Mouse (Mus musculus) frontal cortex, postnatal 10 days (tissue): Measurements from ENCODE around the gene Nefh.

Experiments
- DNase-seq, 2 experiments: peaks; one replicate each; pipeline ENCODE4 v3.0.0; 2022; ENCODE audit warnings: low spot score in 2 of 2, mixed read lengths in 1 of 2

Gene Nefh

DNA sequence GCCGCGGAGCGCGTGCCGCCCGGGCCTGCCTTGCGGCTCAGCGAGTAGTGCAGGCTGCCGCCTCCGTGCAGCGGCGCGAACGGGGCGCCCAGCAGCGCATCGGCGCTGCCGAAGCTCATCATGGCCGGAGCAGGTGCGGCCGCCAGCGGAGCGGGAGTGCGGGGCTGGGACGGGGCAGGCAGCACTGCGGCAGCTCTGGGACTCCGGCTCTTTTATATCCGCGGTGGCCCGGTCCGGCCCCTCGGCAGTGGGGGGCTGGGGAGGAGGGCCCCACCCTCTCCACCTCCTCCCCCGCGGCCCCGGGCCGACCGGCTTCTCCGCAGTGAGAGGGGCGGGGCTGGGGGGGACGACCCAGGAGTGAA is at the start of gene Nefh:
Nefh (minus strand) TSS at position 252 of the 362 bp plus-strand sequence.
- DNase-seq, result no peak

DNA sequence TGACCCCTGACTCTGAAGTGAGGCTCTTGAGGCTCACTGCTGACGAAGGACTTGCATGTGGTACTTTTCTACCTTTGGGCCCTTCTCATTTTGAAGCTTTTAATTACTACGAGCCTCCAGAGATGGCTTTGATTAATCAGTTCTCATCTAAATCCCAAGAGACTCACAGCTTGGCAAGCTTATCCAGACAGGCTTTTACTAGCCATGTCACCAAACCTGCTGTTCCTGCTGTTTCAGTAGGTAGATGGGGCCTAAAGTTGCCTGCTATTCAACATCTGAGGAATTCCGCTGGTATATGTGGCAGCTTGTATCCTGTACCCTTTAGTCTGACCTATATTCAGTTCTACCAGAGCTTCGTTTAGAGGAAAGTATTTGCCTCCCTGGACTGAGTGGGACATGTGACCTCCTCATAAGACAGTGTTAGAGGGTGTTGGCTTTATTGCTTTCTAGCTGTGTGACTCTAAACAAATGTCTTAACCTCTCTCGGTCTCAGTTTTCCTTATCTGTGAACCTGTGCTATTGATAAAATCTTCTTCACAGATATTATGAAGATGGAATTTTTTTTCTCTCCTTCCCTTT is 48.8 kb upstream of the Nefh start:
- DNase-seq, result no peak

DNA sequence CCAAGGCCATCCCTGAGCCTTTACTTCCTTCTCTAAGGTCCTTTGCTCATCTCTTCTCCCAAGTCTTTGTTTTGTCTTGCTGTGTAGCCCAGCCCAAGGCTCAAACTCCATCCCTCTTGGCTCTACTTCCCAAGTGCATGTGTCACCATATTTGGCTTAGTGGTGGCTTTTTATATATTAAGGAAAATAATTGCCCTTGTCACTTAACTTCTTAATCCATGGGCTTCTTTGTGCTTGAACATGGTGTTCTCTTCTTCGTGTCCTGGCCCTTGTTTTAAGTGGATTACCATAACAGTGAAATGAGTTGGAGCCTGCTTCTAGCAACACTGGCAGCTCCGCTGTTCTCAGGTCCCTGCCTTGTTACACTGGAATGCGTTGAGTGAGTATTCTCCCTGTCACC is 47.8 kb upstream of the Nefh start:
- DNase-seq, result no peak

DNA sequence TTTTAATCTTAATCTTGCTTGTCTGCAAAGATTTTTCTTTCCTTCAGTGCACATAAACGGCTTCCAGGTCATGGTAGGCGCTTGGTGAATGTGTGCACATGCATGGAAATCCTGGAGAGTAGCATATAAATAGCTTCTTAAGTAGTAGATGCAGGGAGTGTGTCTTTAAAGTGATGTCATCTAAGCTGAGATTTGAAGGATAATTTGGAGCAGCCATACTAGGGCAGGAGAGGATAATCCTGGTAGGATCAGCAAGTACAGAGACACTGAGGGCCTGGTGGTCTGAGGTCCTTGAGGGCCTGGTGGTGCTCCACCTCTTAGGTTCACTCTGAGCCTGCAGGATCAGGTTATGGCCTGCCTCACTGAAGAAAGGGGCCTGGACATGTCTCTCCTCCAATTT is 44.6 kb upstream of the Nefh start:
- no peak for DNase-seq

DNA sequence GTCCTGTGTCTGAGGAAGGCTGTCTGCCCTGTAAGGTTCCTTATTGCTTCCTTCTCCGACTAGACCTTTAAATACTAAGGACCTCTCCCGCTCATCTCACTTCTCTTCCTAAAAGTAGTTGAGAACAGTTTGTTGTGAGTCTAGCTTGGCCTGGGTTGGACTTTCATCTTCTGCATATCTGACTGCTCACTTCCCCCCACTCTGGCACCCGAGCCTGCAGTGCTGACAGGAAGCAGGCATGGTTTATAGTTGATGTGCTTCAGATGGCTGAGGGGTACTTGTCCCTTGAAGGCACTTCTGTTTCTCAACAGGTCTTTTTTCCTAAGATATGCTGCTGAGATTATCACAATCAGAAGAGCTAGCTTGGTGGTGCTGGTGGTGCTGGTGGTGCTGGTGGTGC is 41.3 kb upstream of the Nefh start:
- DNase-seq, result no peak

DNA sequence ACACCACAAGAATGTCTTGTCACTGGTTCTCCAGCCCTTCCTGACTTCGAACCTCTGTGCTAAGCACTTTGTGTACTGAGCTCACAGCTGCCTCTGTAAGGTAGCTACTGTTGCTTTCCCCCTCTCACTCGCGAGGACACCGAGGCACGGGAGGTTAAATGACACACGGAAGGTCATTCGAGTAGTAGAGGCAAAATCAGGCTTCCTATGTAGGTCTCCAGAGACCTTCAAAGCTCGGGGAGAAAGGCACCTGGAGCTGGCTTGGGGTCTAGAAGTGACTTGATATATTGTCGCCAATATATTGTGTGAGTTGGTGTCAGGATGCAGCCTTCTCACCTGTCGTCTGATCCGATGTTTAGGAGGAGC is 39.6 kb upstream of the Nefh start:
- DNase-seq, result no peak

DNA sequence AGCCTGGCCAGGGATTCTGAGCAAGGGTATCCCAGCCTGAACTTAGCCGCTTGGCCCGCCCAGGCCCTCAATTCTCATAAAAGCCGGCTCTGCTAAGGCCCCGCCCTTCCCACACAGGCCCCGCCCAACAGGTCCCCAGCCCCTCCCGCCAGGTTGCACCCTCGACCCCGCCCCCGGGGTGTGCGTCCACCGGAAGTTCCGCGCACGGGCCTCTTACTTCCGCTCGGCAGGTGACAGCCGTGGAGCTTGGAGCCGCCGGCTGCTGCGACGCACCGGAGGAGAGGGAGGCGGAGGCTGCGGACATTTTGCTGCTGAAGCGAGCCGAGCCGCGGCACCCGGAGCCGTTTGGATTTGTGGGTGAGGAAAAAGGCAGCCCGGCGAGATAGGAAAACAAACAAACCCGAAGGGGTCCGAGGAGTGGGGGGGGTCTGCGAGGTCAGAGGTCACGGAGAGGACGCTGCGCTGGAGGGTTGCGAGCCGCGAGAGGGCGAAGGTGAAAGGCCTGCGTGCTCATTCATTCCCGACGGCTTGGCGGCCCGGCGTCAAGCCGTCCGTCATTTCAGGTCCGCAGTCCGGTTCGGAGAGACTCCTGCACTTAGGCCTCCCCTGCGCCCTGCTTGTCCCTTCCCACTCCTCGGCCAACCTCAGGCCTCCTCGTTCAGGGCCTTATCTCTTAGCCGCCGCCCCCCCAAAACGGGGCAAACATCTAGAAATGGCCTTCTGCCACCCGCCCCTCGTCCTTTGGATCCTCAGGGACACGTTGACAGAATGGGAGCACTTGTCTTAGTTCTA is 39.0 kb upstream of the Nefh start, which contains the start of gene Ap1b1:
Ap1b1 (plus strand) TSS at position 130 of the 792 bp plus-strand sequence.
- peak; percentile 67 to 83 for DNase-seq

DNA sequence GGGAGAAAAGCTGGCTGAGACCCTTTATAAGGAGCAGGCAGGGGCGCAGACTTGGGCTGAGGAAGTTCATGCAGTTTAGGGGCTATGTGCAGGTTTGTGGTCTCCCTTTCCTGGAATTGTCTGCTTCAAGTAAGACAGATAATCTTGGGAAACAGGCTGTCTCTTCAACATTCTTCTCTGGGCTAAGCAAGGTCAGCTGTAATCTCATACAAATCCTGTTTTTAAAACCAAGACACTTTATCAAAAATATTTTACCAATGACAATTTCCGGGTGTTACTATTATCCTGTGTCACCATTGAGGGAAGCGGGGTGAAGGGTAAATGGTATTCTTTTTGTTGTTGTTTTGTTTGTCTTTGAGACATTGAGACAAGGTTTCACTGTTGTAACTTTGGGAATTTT is 36.9 kb upstream of the Nefh start:
- no peak for DNase-seq

DNA sequence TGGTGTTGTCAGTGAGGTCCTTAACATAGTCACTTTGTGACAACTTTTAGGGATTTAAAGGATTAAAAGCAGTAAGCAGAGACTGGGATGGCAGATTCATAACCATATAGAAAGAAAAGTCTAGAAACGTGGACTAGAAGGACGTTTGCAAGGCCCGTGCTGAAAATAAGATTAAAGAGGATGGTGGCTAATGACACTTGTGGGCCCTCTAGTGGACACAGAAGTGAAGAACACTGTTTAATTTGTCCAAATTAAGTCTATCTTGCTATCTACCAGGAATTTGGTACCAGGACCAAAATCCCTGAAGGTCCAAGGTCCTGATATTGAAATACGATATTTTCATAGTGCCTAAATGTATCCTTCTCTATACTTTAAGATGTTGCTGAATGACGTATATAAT is 36.4 kb upstream of the Nefh start:
- DNase-seq, result no peak

DNA sequence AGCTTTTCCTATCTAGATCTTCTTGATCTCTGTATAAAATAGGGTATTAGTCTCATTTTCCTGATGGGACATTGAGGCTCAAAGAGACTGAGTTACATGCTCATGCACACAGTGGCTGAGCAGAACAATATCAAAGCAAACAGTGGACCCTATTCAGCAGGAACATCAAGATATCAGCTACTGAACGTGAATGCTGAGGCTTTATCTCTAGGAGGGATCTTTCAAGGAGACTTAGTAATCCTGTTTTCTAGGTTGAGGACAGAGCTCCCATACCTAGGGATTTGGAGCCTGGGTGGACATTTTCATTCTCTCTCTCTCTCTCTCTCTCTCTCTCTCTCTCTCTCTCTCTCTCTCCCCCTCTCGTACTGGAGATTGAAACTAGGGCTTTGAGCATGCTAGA is 35.7 kb upstream of the Nefh start:
- no peak for DNase-seq

DNA sequence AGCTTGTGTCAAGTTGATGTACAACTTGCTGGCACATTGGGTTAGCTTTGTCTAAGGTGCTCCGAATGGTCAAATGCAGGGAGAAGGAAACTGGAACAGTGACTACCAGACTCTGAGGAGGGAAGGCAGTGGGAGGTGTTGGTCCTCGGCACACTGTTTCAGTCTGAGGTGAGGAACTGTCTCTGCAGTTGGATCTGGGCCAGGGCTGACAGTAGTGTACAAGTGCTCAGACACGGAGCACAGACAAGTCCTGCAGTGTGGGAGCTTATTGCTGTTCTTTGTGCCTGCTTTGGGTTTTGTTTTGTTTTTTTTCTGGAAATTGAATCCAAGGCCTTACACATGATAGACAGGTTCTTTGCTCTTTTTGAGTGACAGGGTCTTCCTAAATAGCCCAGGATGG is 35.1 kb upstream of the Nefh start:
- no peak for DNase-seq

DNA sequence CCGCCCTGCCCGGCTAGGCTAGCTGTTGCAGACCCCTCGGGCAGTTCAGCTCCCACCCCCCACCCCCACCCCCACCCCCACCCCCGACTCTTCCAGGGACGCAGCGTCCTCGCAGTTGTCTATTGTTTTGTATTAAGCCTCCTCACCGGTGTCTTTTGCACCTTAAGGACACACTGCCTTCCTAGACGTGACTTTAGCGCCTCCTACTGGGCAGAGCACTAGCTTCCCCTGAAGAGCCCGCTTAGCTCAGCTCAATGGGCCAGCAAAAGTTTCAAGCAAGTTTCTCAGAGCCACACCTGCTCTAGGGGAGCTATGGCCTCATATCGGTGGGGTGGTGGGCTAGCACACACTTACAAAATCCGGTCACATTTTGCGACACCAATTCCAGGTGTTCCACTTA is 27.8 kb upstream of the Nefh start:
- DNase-seq, result peak in 1 of 2 experiments; percentile 42

DNA sequence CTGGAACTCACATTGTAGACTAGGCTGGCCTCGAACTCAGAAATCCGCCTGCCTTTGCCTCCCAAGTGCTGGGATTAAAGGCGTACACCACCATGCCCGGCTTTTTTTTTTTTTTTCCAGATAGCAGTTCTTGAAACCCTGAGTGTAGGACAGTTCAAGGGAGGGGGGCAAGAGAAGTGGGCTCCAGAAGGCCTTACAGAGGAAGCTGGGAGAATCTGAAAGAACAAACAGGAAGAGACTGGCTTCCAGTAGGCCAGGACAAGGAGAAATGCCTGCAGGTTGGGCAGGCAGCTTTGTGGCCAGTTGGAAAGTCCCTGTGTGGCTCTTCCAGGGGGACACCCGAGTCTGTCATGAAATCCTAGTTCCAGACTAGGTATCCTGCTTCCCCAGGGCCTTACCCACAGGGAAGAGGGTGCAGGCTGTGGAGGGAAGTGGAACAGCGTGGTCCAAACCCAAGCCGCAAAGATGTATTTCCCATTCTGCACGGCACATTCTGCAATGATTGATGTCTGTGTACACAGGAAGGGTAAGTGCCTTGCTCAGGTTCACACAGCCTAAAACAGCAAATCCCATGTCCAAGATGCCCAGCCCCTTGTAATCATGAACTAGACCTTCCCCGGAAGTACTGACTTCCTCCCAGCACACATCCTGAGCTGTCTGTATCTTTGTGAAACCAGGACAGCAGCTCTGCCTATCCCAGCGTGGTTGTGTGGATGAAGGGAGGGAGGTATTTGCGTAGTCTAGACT is 26.7 kb upstream of the Nefh start:
- no peak for DNase-seq

DNA sequence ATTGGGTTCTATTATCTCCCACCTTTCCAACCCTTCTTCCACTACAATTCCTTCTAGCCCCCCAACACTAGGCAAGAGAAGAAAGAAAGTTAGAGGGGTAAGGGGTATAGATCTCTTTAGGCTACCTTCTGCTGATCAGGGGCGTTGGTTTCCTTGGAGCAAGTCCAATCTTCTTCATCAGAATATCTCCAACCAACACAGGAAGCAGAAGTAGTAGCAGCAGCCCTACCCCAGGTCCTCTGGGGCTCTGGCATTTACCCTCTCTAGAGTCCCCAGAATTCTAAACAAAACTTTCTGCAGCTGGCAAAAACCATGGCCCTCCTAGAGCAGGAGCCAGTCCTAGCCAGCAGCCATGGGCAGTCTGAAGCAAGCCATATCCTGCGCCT is 26.0 kb upstream of the Nefh start:
- no peak for DNase-seq

DNA sequence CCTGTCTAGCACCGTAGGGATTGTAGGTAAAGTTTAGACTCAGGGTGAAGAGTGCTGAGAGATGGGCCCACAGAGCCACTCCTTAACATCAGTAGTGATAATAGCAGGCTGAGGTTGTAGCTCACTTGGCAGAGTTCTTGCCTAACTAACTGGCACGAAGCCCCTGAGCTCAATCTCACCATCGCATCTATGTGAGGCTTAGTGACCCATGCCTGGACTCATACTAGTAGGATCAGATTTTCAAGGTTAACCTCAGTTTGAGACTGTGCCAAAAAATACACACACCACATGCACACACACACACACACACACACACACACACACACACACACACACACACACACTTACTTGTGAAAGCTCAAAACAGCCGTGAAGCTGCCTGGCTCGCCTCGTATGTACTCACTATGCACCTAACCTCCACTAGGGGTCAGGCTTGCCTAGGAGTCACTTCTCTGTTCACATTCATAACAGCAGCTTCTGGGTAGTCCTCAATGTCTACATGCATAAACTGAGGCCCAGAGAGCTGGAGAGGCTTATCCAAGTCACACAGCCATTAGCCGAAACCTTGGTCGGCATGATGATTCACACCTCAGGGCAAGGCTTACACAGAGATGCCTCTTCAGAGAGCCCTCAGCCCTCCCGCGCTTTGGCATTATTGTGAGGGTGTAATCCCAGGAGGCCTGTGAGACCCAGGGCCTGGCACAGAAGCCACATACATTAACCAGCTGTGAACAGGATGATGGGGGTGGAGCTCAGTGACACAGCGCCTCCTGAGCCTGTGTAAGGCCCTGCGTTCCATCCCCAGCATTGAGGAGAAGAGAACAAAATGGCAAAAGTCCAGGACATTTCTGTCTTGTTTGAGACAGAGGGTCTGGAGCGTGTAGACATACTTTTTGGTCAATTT is 25.4 kb upstream of the Nefh start:
- peak in 1 of 2 experiments; percentile 53 for DNase-seq

DNA sequence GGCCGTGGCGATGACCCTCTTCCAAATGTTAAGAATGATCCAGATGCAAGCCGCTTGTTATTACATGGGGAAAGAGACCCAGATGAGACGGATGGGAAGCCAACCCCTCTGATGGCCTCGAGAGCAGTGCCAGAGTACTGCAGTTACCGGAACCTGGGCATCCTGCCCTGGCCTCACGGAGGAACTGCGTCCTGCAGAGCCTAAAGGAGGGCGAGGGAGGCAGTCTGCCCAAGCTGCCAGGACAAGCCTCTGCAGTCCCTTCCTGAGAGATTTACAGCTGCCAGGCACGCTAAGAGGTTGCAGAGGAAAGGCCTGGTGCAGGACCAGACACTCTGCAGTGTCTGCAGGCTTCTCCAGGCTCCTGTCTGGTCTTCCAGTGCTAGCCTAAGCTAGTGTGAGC is 20.5 kb upstream of the Nefh start:
- no peak for DNase-seq

DNA sequence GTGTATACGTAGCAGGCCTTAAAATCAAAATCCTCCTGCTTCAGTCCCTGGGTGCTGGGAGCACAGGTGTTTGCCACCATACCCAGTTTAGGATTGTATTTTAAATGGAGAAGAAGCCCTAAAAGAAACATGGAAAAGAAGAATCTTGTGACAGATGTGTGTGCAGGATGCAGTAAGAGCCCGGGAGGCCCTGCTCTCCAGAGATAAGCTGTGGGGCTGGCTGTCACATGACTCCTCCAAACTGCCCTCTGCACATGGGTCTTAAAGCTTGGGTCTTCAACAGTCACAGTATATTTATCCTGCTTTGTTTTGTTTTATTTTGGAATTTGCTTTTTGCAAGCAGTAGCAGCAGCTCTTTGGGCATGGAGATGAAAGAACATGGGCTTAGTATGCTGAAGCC is 19.7 kb upstream of the Nefh start:
- DNase-seq, result no peak

DNA sequence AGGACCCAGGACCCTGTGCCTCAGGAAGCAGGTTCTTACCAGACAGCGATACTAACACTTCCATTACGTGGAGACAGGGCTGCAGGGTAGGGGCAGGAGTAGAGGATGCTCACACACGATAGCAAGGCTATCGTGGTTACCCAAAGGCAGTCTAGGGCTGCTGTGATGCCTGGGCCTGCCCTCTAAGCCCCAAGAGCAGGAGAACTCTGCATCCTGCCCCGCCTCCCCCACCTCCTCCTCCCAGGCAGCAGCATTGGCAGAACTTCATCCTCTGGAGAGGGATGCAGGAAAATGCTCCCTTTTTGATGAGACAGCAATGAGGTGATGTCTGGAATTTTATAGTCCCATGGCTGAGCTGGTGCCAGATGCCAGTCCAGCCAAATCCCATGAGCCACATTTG is 19.0 kb upstream of the Nefh start:
- DNase-seq, result no peak

DNA sequence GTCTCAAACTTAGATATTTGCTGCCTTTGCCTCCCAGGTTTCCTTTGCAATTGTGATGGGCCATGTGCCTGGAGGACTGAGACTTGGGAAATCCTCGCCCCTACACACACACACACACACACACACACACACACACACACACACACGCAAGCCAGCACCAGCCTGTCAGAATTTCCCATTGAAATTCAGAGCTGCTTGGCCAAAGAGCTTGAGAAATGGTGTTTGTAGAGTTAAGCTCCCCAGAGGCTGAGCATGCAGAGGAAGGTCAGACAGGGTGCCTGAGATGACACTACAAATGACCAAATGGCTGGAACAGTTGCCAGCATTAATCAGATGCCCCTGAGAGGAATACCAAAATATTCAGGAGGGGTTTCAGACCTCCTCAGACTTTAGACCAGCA is 18.5 kb upstream of the Nefh start:
- no peak for DNase-seq

DNA sequence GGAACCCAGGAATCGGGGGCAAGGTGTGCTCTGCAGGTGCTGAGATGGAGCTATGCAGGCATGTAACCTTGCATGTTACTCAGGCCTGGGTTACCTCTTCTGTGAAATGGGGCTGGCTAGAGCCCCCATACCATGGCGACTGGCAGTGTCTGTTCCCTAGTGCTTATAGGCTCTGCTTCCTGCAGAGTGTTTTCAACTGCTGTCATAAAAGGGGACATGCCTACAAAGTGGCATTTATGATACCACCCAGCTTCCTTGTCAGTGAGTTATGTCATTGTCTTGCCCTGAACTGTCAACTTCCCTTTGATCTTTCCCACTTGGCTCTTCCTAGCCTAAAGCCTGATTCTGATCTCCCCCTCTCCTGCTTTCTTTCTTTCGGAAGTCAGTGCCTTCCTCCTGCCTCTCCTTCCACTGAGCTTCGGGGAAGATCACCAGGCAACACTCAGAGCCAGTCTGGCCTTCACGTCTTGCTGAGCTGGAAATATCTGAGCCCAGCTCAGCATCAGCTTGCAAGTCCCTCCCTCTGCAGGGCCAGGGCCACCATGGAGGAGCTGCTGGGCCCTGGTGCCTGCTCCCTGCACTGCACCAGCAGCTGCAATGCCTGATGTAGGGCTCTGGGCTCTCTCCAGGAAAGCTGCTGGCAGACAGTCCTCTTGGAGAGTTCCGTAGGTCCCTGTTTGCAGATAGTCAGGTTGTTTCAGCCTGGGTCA is 15.4 kb upstream of the Nefh start:
- DNase-seq, result no peak

DNA sequence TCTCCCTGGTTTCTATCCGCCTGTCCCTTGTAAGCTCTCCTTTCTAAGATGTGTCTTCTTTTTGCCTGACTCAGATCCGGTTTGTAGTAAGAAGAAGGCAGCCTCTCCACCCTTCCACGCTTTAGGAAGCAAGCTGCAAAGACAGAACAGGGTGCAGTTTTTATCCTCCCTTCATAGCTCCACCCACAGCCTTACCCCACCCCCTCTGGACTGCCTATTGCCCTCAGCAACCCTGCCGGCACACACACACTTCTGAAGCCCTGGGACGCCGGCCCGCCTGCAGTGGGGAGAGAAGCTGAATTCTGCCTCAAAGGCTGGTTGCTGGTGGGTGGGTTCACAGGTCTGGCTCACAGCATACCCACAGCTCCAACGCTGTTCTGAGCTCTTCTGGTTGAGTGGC is 6.1 kb upstream of the Nefh start:
- DNase-seq, result no peak
